Mouse (Mus musculus): ENCODE results near the gene Nemp1.

The Nemp1 gene

DNA sequence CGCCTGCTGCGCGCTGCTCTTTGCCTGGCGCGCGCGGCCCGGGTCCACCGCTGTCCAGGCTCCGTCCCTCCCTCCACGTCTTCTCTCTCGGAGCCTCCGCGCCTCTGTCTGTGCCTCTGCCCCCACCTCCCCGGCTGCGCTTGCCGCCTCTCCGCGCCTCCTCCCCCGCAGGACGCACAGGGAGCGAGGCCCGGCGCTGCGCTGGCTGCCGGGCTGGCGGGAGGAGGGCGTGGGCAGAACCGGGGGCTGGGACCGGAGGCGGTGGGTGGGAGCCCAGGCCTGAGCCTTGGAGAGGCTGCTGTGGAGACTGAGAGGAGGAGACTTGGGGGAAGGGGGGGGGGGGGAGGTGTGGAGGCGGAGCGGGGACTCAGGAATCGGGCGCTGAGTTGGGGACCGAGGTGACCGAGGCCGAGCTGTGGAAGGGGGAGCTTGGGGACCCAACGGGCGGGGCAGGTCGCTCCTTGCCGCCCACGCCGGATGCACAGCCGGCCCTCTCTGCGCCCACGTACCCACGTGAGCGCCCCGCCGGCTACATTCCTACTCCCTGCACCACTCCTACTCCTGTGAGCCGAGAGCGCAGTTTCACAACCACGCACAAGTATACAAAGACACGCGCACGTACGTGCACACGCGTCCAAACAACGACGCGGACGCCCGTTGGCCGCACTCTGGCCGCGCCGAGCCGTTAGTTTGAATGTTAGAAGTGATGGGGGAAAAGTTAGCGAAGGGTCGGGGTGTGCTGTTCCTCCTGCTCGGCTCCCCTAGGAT is at the start of gene Nemp1:
Gene Nemp1 (plus strand): TSS at position 401 of the 768 bp plus-strand sequence.
- DNase-seq: peak; percentile 93

DNA sequence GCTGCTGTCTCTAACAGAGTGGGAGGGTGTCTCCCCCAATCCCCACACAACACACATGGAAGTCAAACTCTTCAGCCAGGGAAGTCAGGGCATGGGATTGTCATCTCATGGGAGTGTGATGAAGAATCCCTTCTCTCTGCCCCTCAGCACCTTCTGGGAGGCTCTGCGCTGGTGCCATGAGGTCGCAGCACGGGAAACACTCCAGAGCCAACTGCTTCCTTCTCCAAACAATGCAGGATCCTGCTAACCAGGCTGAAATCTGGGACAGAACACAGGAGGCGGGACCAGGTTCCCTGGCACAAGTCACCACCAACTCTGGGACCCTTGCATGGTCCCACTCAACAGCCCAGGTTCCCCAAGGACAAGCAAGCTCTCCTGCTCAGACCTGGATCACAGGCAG is 49.4 kb upstream of the Nemp1 start:
- no peak for DNase-seq

DNA sequence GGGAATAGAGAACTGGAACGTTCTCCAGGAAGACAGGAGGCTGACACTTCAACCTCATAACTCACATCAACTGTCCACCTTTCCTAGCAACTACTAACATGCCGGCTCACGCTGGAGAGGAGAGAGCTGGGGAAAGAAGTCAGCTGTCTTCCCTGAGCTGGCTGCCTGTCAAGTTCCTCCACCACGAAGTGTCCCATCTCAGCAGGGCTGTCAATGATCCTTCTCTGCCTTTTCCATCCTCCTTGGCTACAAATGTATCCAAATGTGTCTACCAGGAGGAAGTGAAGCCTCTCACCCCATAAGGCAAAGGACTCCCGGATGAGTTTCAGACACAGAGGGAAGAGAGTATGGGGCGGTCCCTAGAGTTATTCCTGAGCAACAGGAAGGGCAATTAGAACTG is 48.5 kb upstream of the Nemp1 start:
- DNase-seq: peak; percentile 72

DNA sequence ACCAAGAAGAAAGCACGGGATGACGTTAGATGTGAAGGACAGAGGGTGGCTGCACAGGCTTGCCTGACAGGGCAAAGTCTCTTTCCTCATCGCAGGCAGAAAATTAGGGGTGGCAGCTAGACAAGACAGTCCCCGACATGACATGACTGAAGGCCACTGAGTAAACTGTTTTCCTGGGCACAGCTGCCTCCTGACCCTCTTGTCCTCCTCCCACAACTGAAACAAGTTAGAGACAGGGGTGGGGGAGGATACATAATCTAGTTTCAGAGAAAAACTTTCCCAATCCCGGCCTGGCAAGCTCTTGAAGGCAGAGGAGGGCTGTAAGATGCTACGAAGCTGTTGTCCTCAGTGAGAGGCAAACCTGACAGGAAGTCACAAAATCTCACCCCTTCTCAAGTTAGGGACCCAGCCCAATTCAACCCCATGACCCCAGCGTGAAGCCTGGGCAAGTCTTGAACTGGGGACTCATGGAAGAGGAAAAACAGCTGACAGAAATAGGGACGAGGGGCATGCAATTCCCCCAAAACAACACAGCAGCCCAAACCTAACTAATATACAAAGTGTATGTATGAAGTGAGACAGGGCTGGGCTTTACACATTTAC is 47.5 kb upstream of the Nemp1 start:
- DNase-seq: peak; percentile 68

DNA sequence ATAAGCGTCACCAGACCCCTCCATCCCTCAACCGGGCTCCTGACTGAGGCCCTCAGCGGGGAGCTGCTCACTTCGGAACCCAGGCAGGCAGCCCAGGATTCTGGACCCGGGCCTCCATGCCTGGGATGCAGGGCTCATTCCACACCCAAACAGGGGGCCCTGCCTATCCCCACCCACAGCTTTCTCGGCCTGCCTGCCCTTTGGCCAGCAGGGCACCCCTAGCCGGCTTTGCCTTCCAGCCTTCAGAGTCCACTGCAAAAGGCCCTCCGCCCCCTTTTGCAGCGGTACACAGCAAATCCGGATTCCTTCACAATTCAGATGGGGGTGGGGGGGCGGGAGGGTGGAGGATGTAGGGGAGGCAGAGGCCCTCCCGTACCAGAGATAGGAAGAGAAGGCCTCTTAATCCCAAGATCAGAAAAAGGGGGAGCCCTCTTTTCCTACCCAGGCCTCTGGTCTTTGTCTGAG is 46.7 kb upstream of the Nemp1 start:
- DNase-seq: peak; percentile 64

DNA sequence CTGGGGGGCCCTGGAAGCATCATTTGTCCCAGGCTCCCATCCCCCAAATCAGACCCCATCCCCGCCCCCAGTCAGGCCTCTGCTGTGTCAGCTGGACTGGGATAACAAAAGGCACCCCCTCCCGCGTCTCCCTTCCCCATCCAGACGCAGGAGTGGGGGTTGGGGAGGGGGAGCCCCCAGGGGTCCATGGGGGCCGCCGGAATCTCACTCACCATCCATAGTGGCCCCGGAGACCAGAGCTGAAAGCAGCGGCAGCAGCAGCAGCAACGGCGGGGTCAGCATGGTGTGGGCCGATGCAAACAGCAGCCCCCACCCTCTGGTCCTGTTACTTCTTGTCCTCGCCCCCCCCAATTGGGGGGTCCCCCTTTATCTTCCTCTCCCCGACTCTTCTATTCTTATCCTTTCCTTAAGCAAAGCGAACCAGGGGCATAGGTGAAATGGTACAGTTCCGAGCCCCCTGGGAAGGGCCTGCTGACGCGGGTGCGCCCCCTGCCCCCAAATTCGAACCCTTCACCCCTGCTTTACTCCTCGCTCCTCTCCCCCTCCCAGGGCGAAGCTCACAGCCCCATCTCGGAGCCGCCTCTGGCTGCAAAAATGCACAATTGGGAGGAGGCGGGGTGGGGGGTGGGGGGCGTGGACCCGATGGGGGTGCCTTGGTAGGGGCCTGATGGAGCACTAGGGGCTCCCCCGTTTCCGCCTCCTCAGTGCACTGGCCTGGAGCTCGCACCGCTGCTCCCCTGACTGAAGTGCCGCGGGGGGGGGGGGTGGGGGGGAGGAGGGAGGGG is 46.1 kb upstream of the Nemp1 start, which contains the start of gene Lrp1:
Gene Lrp1 (minus strand): TSS at position 743 of the 785 bp plus-strand sequence.
- peak; percentile 58 for DNase-seq

DNA sequence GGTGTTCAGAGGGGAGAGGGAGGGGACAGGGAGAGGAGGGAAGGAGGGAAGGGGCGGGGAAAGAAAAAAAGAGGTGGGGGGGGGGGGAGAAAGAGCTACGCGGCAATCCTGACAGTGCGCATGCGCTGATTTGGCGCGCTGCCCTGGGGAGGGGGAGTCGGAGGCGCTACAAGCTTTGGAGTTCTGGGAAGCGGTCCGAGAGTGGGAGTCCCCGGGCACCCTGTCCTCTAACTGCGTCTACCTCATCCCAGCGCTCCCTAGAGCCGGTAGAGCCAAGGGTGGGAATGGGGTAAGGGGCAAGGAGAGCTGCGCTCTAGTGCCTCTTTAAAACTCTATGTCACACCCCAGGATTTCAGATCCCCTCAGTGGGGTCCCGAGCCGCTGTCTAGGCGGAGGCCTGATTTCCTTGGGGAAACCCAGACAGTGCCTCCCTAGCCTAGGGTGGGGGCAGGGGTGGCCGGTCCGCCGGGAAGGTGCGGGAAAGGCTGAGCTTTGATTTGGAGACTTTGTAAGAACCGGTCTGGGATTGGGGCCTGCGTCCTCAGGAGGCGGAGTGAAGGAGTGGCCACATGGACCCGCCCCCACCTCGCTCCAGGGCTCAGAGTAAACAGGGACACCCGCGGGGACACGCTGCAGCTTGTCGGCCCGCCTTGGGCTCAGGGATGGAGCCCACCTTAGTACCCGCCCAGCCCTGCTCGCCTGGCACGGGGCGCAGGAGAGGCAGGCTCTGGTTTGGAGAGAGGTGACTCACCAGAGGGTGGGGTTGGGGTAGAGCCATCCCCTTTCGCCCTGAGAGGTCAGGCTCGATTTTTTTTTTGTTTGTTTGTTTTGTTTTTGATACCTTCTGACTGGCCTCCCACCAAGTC is 45.3 kb upstream of the Nemp1 start:
- peak; percentile 96 for DNase-seq

DNA sequence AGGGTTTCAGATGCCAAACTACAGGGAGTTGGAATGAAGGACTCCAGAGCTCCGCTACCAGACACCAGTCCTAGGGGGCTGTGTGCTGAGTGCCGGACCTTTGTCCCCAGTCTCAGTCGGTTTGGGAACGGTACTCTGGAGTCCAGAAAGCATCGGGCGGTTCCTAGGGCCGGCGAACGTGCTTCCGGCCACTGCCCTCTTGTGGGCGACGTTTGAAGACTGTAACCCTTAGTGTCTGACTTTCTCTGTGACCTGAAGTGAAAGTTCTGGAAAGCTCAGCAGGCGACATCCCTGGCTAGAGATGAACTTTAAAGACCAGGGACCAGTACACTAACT is 44.7 kb upstream of the Nemp1 start:
- DNase-seq: peak; percentile 89

DNA sequence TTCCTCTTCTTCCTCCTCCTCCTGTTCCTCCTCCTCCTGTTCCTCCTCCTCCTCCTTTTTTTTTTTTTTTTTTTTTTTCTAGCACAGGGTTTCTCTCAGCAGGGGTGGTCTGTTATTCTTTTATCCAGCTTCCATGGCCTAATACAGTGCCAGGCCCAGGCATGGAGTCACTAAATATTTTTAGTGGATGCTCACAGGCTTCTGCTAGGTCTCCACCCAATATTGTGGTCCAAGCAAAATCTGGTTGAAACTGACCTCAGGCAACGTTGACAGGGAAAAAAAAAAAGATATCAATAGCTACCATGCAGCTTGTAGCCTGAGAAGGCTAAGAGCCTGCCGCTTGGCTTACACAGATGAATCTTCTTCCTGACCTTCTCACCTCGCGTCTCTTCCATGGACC is 44.0 kb upstream of the Nemp1 start:
- DNase-seq: no peak

DNA sequence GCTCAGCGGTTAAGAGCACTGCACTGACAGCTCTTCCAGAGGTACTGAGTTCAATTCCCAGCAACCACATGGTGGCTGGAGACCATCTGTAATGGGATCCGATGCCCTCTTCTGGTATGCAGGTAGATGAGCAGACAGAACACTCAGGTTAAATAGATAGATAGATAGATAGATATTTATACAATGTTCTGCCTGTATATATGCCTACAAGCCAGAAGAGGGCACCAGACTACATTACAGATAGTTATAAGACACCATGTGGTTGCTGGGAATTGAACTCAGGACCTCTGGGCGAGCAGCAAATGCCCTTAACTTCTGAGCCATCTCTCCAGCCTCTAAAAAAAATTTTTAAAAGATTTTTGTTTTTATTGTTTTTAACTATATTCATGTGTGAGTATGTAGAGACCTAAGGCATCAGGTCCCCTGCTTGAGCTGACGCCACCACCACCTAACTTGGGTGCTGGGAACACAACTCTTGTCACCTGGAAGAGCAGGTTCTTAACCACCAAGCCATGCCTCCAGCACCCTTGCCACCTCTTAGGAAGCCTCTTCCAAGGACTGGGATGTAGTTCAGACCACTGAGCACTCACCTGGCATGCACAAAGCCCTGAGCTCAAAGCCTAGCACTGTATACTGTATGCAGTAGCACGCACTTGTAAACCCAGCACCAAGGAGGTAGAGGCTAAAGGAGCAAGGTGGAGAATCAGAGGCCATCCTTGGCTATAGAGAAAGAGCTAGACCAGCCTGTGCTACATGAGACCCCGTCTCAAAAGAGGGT is 43.1 kb upstream of the Nemp1 start:
- DNase-seq: no peak

DNA sequence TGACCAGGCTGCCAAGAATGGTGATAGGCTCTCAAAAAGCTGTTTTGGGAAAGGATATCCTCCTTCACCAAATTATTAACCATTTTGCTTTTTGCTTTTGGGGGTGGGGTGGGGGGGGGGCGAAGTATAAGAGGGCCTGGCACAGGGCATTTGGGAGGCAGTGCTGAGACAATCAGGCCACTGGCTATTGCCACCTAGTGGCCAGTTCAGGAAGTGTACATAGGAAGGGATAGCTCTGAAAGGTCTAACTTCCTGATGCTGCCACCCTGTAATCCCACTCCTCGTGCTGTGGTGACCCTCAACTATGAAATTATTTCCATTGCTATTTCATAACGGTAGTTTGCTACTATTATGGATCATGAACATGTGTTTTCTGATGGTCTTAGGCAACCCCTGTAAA is 40.3 kb upstream of the Nemp1 start:
- peak; percentile 64 for DNase-seq

DNA sequence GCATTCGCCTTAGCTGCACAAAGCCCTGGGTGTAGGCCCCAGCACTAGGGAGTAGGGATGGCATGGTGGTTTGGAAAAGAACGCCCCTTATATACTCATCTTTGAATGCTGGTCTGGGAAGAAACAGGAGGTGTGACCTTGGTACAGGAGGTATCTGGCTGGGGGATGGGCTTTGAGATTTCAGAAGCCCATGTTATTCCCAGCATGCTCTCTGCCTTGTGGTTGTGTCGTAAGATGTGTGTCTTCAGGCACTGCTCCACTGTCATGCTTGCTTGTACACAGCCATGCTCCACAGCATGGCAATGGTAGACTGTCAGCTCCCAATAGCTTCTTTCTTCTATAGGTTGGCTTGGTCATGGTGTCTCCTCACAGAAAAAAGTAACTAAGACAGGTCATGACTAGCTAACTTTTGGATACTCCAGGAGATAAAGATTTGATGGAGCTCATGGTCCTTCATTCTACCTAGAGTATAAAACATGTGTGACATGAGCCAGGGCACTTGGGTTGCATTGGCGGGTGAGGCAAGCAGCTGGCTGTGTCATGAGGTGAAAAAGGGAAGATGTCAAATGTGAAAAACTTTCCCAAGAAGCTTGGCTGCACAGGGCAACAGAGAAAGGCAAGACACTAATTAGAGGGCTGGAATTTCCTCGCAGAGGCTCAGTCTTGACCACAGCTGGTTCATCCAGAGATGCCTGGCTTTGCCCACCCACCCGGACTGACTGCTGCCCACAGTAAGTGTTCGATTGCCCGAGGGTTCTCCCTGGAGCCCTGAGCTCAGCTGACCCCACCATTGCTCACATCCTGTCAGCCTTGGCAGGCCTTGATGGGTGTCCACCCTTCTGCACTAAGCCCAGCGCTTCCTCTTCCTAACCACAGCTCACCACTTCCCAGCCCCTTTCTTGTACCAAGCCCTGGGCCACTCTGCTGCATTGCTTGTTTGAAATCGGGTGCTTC is 35.2 kb upstream of the Nemp1 start:
- peak; percentile 54 for DNase-seq

DNA sequence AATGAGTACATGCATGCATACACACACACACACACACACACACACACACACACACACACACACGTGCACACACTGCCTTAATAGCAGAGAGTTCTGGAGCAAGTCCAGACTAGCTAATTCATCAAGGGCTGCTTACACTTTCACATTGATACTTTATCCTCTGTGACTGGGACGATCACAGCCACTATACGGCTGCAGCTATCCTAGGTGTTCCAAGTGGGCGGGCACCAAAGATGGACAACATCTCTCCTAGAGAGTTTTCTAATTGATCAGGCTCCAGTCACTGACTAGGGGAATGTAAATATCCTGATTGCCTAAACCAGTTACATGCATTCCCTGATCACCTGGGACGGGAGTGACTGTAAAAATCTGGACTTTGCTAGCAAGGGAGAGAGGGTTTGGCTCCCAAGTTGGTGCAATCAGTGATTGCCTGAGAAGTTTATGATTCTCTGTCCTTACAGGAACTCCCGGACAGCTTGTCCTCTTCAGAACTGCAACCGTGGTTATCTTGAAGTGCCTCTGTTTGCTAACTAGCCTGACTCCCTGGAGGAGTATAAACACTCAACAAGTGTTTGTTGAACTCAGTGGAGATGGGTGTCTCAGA is 33.9 kb upstream of the Nemp1 start:
- no peak for DNase-seq

DNA sequence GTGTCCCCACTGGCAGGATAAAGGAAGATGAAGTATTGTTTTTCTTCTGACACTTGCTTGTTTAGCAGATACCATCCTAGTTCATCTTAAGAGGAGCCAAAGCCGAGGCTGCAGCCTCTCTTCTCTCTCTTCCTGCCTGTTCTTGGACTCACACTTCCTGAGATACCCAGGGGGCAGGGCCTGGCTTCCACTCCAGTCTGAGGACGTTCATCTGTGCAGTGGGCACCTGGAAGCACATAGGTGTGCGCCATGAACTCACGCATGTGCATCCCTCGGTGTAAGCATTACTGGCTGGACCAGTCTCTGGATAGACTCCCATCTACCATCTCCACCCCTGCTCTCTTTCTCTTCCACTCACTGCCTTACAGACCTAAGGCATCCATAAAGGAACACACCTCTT is 26.3 kb upstream of the Nemp1 start:
- no peak for DNase-seq

DNA sequence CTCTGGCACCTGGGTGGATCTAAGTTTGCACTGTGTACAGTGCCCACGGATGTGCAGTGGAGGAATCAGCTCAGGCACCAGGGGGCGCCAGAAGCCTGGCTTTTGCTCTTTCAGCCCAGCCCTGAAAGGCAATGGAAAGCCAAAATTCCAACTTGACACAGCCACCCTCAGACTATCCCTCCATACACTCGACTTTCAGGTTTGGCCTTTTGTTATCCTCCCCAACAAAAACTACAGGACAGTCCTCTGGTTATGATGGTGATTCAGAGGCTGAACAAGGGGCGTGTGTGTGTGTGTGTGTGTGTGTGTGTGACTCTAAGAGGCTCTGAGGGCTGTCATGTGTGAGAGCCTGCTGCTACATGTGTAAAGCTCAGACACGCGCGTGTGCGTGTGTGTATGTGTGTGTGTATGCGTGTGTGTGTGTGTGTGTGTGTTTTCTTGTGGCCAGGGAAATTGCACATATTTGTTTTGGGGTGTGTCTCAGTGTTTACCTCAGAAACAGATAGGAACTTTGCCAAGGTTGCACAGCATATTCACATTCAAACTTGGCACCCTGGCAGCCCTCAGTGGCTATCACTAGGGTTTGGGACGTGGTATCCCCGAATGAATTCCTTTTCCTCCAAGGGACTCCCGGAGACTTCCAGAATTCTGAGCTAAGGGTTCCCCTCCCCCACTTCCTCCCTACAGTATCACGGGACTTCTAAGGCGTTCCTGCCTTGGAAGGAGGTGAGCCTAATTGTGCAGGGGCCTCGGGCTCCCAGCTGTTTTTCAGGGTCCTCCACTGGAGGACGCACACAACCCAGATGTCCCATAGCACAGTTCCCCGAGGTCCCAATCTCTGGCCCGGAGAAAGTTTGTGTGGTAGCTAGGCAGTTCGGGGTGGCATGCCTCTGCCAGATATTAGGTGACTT is 24.6 kb upstream of the Nemp1 start:
- DNase-seq: peak; percentile 94

DNA sequence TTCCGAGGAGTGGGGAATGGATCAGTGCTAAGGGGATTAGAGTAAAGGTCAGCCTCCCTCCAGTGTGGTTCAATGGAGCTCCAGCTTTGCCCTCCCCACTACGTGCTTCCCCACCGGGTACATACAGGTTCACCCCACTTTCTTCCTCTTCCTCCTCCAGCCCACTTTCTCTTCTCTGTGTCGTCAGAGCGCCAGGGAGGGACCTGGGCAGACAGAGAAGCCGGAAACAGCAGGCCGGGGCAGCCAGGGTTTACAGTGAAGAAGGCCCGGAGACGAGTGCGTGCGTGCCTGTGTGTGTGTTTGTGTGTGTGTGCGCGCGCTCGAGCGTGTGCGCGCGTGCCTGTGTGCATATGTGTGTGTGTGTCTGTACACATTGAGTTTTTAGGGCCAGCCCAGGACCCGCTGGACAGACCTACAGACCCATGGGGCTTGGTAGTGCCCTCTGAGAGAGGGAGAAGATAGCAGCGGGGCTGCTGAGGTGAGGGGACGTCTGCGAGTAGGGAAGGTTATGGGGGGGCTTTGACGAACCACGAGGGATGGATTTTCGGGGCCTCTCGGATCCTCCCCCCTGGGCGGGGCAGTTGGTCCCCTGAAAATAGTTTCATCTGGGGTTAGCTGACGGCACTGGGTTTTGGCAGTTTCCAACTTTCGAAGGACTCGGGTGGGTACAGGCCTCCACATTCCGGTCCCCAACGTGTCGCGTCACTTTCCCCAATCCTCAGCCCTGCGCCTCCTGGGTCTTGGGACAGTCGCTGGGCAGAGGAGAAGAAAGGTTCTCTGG is 23.7 kb upstream of the Nemp1 start, which contains the start of gene Stat6:
Gene Stat6 (plus strand): TSS at position 215 of the 781 bp plus-strand sequence.
- DNase-seq: peak; percentile 91

DNA sequence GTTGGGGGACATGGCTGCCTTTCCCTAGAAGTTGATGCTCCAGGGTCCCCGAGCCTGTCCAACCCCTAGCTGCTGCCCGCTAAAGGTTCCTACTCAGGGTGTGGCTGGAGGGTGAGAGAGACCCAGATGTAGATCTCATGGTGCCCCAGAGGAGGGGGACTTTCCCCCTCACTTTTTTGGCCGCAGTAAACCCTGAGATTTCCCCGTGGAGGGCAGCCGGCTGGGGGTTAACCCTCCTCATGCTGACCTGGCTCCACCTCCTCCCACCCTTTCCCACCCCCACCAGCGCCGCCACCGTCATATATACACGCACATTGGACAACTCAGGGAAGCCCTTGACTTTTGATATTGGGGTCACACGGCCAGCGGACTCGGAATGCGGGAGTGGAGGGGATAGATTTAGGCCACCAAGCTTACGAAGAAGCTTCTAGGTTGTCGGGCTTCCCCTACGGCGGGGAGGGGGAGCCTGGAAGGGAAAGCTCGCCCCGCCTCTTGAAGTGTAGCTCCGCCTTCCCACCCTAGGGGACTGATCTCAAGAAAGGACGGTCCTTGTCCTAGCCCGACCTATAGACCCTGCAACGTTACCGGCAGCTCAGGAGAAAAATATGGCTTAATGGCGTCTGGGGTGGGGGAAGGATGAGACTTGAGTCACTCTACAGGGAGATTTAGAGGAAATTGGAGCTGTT is 23.0 kb upstream of the Nemp1 start:
- peak; percentile 94 for DNase-seq

DNA sequence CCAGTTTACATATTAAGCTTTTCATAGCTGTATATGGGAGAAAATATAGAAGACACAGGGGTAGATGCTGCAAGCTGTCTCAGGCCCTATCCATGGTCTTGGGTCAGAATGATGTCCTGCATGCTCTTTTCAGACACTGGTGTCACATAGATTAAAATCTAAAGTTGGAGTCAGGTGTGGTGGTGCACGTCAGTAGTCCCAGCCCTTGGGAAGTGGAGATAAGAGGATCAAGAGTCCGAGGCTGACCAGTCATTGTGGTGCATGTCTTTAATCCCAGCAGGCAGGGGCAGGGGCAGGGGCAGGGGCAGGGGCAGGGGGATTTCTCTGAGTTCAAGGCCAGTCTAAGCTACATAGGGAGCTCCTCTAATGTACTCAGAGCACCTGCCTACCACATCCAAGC is 20.9 kb upstream of the Nemp1 start:
- no peak for DNase-seq
